Mouse (Mus musculus) cerebellum, adult 8-10 months (tissue): ENCODE measurements around the gene Hpse2.

Experiments used
- DNase-seq: peaks from one replicate; pipeline ENCODE4 v3.0.0; 2022

Hpse2 gene

DNA sequence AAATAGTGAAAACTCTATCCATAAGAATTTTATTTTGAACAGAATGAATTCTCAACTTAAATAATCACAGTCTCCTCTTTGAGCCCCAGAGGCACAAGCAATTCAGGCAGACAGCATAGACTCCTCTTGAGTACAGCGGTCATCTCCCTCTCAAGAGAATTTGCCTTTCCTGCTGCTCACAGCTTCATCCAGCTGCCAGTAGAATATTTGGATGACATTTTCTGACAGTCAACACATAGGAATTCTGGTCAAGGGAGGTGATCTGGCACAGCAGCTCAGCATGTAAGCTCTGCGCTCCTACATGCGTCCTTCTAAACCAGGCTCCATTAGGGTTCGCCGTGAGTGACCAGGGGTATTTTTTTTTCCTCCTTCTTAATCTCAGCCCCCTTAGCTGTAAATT lies 232.6 kb downstream of the Hpse2 start:
- no peak for DNase-seq

DNA sequence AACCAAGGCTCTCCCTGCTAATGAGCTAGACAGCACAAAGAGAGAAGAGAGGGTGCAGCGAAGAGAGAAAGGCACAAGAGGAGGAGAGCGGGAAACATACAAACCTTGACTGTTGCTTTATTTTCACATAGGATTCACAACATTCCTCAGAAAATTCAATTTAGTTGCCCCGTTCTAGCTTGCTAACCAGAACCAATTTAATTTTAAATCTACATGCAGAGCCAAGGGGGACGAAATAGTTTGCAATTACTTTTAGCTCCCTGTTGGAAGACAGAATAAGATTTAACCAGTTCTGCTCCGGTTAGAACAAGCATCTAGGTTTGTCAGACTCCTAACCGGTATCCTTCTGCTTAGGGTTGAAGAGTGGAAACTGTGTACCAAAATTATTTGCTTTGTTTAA lies 240.3 kb downstream of the Hpse2 start:
- DNase-seq, result no peak

DNA sequence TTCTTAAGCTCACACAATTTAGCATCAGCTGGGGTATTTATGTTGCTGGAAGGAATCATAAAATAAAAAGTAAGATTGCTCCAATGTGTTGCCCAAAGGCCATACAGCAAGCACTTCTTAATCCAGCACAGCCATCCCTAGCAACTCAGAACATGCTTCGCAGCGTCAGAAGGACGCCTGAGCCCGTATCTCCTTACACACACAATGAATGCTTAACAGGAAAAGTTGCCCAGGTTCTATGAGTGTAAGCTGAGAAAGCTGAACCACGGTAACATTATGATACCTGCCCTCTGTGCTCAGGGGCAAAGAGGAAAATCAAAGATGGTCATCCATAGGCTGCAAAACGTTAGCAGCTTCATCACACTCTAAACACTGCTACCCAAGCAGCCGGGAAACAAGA lies 241.3 kb downstream of the Hpse2 start:
- no peak for DNase-seq

DNA sequence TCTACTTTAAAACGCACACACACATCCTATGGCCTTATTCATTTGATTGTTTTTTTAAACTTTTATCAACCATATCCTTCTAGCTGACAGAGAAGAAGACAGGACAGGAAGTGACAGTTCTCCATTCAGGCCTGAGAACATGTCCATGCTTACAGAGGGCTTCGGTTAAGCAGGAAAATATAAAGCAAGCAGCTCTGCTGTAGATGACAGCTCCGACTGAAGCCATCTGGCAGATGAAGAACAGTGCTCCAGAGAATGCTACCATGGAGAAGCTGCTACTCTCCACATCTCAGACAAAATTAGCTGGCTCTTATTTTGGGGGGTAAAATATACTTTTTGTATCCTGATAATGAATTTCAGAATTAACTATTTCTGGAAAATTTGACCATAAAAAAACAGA lies 246.5 kb downstream of the Hpse2 start:
- DNase-seq, result no peak

DNA sequence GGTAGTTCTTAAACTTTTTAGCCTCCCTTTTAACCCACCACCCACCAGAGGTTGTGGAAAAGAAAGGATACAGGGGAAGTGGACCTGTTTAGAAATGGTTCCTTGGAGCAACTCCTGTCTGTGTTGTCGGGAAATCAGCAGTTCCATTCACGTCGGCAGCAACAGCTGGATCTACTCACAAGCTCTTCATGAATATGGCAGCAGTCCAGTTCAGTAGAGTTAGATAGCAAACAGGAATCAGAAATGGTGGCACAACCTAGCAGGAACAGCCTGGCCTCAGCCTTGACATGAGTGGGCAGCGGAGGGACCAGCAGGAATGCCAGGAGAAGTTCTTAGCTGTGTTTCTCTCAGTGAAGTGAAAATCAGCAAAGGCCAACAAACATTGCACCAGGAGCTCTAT lies 278.4 kb downstream of the Hpse2 start:
- DNase-seq, result no peak

DNA sequence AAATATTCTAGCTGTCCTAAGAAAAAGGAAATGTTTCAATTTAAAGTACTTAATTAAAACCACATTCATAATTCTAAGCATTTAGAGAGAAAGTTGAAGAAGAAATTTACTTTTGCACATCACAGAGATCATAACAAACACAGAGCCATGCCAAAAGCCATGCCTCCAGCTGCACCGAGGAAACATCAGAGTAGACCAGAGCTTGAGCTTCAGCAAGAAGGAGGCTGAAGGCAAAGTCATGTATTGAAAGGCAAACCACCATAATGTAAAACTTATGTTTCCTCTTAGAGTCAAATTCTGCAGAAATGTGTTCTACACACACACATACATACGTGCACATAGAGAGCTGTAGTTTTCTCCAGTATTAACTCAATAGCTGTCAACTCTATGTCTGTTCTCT lies 291.2 kb downstream of the Hpse2 start:
- DNase-seq, result no peak

DNA sequence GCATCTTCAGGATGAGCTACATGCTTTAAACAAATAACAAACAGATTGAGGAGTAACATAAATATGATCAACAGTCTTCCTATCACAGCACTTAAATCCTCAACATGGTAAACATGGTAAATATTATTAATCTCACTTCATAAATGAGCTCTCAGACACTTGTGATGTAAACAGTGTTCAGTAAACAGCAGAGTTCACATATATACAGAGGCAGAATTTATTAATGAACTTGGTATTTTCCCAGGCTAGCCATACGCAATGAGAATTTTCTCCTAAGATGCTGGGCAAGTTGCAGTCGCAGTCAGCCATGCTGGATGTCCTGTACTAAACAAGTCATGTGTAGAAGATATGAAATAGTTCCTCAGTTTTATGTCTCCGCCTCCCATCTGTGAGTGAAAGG lies 300.9 kb downstream of the Hpse2 start:
- DNase-seq, result no peak

DNA sequence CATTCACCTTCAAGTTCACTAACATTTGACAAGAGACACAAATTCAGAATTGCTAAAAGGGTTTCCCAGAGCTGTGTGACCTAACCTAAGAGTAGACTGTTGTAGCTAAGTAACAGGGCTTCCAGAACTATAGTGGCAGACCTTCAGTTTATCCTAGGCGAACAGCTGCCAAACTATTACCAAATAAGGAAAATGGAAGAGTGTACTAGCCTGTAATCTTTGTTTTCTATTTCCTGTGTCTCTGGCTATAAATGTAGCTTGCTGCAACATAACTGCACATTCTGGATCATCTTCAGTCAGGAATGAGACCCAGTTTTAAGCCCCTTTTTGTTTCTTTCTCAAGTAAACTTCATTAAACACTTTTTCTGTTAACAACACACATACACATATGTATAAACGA lies 324.0 kb downstream of the Hpse2 start:
- no peak for DNase-seq

DNA sequence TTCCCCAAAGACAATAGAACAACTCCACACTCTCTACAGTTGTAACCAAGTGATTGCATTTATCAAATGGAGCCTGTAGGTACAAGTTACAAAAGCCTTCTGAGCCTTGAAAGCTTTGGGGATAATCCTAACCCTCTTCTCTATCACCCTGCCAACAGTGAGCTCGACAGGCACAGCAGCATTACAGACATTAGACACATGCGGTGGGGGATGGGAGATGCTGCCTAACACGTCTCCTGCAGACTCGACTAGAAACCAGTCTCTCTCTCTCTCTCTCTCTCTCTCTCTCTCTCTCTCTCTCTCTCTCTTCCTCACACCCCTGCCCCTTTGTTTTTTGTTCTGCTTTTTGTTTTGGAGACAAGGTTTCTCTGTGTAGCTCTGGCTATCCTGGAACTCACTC lies 343.6 kb downstream of the Hpse2 start:
- no peak for DNase-seq

DNA sequence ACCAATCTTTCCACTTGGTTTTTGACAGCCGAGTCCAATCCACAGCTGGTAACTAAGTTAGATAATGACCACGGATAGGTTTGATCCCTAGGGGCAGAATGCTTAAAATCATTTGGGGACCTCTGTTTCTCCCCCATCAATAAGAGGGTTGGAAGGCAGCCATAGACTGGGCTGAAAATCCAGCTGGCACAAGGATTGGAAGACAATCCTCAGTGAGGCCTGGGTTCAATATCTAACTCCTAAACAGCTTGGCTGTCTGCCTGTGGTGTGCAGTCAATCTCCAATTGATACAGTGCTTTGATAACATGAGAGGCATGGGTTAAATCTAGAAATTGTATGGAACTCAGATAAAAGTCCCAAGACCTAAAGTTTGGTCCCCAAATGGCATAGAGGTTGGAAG lies 345.4 kb downstream of the Hpse2 start:
- DNase-seq, result no peak

DNA sequence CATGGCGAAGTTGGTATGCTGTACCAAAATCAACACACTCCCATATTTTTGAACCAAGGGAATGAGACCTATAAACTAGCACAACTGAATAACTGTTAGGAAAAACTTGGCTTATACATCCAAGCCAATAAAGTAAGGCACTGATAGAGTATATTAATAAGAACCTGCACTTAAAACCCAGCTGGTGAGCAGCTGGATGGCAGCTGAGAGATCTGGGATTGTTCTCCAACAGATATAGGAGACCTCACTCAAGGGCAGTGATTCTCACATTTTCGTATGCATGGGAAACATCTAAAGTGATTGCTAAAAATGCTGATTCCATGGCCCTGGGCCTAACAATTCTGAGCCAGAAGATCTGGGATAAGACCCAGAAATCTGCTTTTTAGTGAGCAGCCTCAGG lies 345.9 kb downstream of the Hpse2 start:
- no peak for DNase-seq

DNA sequence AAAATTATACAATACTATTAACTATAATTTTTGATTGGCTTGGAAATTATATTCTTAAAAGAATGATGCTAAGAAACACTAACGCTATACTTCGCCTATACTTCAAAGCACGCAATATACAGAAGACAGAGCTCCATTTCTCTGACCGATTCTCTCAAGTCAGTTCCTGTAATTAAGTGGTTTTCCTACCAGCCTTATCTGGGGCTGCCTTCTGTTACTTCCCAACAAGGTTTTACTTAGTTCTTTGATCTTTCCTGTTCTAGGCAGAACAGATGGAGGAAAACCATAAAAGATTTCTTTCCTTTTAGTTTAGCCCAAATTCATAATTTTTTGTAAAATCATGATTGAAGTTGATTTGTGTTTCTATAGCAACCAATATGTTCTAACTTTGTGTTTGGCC lies 351.8 kb downstream of the Hpse2 start:
- DNase-seq, result no peak

DNA sequence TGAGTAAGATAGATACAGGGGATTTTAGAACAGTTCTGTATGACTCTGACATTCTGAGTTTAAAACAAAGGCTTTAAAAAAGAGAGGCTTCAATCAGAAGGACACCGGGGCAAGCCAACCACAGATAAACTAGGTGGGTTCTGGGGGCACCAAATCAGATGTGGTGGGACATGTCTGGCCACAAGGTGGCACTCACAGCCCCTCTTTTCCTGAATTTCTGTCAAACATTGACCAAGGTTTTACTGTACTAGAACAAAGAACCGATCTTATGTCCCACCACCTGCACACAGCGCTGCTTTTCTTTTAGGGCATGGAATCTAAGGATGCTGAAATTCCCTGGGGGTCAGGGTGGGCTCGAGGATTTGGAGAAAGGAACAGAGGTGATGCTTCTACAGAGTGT lies 360.9 kb downstream of the Hpse2 start:
- peak; percentile 2 for DNase-seq

DNA sequence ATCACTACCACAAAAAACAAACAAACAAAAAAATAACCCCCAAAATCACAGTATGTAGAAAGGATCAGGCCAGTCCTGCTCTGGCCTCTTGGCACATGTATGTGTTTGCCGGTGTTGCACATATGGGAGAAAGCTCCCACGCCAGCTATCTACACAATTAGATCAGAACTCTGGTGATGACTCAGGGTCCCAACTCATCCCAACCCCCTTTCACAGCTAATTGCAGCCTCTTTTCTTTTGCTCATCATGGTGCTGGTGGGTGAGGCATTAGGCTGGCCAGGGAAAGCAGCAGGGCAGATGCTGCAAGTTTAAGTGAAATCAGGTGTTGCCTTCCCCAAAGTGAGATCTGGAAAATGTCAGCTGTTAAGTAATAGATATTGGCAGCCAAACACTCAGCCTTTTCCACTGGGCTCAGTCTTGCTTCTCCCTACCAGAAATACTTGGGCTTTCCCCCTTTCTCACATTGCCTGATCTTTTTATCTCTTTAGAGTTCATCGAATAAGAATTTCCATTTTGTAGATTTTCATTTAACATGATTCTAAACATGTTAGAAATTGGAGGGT lies 365.5 kb downstream of the Hpse2 start:
- DNase-seq, result no peak

DNA sequence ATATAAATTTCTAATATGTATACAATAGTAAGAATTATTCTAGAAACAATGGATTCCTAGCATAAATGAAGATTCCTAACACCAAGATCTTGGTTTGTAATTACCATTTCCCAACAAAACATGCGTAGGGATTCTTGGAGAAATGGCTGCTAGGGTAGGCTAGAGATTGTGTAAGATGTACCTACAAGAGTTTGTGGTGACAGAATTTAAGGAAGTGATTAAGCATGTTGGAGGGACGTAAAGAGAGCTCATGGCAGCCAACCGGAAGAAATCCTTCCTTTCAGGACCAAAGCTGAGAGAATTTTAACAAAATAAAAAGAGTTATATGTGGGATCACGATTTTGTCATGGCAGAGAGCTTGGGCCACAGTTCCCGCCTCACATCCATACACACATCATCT lies 369.4 kb downstream of the Hpse2 start:
- DNase-seq, result no peak

DNA sequence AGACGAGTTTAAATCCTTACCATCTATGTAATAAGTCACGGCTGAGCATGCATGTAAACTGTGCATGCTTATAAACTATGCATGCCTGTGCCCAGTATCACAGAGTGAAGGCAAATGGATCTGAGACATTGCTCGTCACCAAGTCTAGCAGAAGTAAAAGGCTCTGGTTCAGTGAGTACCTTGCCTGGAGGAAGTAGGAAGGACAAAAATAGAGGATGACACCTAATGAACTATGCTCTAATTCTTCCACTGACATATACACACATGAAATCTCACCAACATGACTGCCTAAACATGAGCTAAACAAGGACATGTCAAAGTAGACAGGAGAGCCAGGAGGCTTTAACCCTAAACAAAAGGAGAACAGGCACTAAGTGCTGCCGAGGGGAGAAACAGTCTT lies 391.7 kb downstream of the Hpse2 start:
- DNase-seq, result no peak

DNA sequence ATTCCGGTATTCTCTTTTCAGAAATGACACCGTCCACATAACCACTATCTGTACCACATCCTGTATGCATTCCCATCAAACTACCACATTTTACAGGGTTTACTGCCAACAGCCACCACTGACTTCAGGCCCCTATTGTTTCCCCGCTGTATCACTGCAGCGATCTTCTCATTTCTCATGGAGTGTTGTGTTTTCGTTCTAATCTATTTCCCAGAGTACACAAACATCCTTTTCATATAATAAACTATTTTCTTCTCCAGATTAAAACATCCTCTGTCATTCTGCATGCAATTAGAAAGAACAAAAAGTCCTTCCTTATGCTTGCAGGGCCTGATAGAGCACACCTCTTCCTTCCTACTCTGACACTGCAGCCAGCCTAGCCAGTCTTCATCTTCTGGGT lies 399.3 kb downstream of the Hpse2 start:
- DNase-seq, result no peak

DNA sequence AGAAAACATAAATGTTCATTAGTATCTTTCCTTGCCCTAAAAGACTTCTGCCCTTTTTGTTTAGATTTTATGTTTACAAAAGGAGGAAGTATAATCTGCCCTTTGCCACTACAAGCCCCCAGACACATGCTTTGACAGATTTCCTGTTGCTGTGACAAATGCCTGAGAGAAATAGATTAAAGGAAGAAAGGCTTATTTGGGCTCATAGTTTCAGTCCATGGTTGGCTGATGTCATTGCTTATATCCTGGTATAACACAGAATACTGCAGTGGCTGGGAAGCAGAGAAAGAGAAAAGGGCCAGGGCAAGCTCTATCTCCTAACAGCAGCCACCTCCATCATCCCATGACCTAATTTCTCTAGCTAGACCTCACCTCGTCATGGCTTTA lies 401.8 kb downstream of the Hpse2 start:
- DNase-seq, result no peak

DNA sequence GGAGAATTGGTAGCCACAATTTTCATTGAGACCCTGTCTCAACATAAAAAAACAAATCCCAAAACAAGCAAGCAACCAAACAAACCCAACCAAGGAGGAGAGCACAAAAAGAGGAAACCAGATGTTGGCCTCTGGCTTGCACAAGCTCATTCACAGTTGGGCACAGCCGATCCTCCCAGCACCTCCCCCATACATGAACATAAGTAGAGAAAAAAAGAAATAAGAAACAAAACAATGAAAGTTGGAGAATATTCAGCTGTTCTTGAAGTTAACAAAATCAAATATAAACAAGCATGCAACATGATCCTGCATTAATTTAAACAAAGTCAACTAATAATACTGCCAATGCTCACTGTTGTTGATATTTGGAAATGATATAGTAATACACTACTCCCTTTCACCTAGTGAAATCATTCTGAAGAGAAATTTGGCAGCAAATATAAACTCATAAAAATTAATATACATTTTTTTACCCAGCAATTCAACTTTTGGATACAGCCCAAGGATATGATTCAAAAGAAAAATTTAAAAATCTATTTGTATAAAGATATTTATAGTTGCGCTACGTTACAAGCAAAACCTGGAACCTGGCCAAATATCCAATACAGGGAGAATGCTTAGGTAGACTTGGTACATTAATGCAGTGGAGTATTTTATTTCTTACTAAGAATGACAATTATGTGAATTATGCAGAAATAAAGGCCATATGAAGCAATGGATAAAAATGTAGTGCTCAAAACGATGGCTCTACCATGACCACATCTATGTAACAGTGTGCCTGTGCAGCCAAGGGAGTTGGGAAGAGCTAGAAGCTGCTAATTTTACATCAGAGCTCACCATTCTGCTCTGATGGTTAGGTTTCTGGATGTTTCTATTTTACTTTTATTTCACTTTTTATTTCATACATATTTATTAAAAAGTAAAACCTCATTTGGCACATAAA lies 402.5 kb downstream of the Hpse2 start:
- no peak for DNase-seq

DNA sequence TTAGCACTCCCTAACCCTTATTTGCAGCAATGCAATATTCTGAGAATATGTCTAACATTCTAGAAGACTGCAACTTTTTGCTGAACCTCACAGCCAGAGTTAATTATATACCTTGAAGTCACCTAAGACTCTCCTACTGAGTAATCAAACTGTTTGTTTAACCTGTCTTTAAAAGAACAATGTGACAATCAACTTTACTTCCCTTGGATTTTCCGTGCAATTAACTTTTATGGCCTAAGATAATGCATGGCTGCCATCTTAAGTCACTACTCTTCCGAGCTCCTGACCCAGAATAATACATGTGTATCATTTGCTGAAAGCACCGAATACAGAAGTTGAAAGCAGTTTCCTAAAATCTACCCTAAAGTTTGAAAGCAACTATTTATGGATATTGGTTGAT lies 407.6 kb downstream of the Hpse2 start:
- no peak for DNase-seq

DNA sequence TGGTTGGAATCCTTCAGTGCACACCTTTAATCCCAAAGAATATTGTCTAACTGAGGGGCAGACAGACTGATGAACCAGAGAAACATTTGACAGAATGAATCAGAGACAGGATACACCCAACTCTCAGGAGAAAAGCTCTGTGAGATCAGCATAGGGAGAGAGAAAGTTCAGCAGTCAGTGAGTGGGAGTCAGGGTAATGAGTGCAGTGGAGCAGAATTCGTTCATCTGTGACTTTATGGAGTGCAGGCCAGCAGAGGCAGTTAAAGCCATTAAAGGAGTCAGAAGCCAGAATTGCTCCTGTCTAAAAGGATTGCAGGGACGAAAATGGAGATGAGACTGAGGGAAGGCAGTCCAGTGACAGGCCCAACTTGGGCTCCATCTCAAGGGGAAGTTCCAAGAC lies 410.2 kb downstream of the Hpse2 start:
- DNase-seq, result no peak

DNA sequence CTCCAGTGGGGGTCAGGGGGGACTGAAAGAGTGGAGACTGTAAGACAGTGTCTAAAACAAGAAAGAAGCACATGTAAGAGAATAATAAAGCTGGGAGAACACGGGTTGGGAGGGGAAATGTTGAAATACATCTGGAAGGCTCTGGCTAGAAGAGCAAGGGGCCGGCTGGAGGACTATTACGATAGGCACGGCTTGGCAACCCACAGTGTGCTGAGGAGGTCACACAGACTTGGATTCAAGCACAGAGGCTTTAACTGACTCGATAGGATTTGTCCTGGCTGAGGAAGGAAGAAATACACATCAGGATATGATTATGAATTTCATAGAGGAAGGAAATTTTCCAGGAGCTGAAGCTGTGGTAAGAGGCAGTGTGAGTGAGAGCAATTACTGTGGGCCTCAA lies 414.4 kb downstream of the Hpse2 start:
- no peak for DNase-seq

DNA sequence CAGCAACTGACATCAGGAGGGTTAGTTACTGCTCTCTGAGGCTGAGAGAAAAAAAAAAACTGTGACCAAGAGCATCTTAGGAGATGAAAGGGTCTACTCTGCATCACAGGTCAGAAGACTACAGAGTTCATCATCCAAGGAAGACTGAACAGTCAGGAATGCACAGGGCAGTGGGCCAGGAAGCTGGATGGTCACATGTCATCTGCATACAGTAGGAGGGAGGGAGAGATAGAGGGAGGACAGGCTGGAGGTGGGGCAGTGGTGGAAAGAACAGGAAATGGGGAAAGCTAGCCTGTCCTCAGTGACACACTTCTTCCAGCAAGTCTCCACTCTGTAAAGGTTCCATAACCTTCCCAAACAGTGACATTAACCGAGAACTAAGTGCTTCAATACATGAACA lies 423.0 kb downstream of the Hpse2 start:
- no peak for DNase-seq

DNA sequence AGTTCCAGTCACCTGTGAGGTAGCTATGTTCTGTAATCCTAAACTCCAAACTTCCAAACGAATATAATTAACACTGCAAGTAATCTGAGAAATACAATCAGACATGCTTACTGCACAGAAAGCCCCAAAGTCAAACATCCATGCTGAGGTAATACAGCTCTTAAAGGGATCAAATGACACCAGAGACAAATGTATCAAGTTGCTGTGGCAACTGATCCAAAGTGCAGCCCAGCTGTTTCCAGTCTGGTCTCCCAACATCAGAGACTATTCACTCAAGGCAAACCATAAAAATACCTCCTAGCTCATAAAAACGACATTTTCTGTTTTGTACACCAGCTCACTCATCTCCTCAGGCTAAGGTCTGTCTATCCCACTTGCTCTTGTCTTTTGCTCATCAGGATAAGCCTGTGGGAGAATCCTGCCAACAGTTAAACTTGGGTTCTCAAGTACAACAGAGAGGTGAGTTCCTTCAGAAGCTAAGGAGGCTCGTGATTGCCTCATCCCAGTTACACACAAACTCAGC lies 440.0 kb downstream of the Hpse2 start:
- DNase-seq, result no peak

DNA sequence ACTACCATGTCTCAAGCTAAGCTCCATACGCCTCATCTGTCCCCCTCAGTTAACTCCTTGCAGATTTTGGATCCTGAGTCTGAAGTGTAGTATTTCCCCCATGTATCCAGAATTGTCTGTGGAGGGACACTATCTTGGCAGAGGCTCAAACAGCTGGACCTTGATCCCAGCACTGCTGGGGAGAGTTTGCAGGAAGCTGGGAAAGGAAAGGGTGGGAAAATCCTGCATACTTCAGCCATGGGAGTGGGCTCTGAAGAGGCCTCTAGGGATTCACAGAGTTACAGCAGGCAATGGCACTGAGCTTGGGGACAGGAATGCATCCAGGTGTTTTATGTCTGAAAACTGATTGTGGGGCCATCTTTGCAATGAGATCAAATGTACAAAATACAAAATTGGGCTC lies 450.6 kb downstream of the Hpse2 start:
- no peak for DNase-seq
